ENCODE assay signal across 8 mouse cellular contexts in genomic region chr16:49855836-49856503, GRCm38 (mm10). TPM values are rescaled to one million over a fixed set of nuclear protein-coding genes. Genes with fewer than 3 reads are reported as not detected.
DNase-seq lines count a peak whose midpoint lies in the region; ATAC-seq lines count a peak whose summit lies in the region.

No protein-coding gene starts in this region.

- DNase-seq in heart, adult 11 months = no peak
- peak; percentile 61 for DNase-seq in CD4-positive, CD25-positive, alpha-beta regulatory T cell, adult 2 months (ENCODE audit: low read depth, low spot score)
- peak; percentile 69 for DNase-seq in embryo, embryonic 10.5 days (ENCODE audit: low spot score)
- DNase-seq in thymus, postnatal 10 days (ENCODE audit: low spot score in 2 of 2) = no peak
- no peak for DNase-seq in frontal cortex, postnatal 36 days (ENCODE audit: low spot score in 2 of 2)

- peaks cover 6% of the 10 kb centered on the region for H3K4me1 ChIP-seq in heart, embryonic 11.5 days (ENCODE audit: control insufficient read depth, insufficient read depth, low read length)
- peaks cover 22% of the 10 kb centered on the region for H3K4me1 ChIP-seq in midbrain, embryonic 13.5 days (replicated peaks)

- ATAC-seq in heart, embryonic 11.5 days (replicated peaks; ENCODE audit: insufficient number of reproducible peaks, low FRiP score, low TSS enrichment) = peak; percentile 78
- peak; percentile 17 for ATAC-seq in inflammation-experienced regulatory T-cells, adult 6 months
- ATAC-seq in midbrain, embryonic 13.5 days = peak; percentile 86

- no peaks in the 10 kb centered on the region for H3K27me3 ChIP-seq in heart, embryonic 11.5 days (ENCODE audit: control insufficient read depth, insufficient read depth, low read length)
- 0 out of 2 replicates have a peak, but pooled peaks cover 3% of the 10 kb centered on the region for H3K27me3 ChIP-seq in midbrain, embryonic 13.5 days

- WGBS in heart, embryonic 11.5 days (ENCODE audit: insufficient replicate concordance) = under 1% methylated on average over 32 of the region's 39 CpGs
- under 1% methylated on average over 32 of the region's 39 CpGs for WGBS in midbrain, embryonic 13.5 days

- peak overlapping the region; percentile 73 for H3K4me3 ChIP-seq in heart, embryonic 11.5 days (ENCODE audit: low read depth, low read length)
- peak overlapping the region; percentile 89 for H3K4me3 ChIP-seq in midbrain, embryonic 13.5 days (replicated peaks)

- peak overlapping the region; percentile 99 for H3K27ac ChIP-seq in heart, embryonic 11.5 days (ENCODE audit: low read depth, low read length)
- H3K27ac ChIP-seq in midbrain, embryonic 13.5 days = peak overlapping the region; percentile 98

- H3K4me2 ChIP-seq in heart, embryonic 11.5 days = peak overlapping the region; percentile 69
- peak overlapping the region; percentile 72 for H3K4me2 ChIP-seq in midbrain, embryonic 13.5 days (replicated peaks)

- H3K9ac ChIP-seq in heart, embryonic 11.5 days (ENCODE audit: low read depth, low read length) = peak overlapping the region; percentile 88
- H3K9ac ChIP-seq in midbrain, embryonic 13.5 days (replicated peaks) = peak overlapping the region; percentile 96

- no peaks in the 10 kb centered on the region for H3K36me3 ChIP-seq in heart, embryonic 11.5 days (ENCODE audit: control insufficient read depth, insufficient read depth, low read length)
- no peaks in the 10 kb centered on the region for H3K36me3 ChIP-seq in midbrain, embryonic 13.5 days

- no peaks in the 10 kb centered on the region for H3K9me3 ChIP-seq in heart, embryonic 11.5 days (replicated peaks; ENCODE audit: control insufficient read depth, low read length)
- H3K9me3 ChIP-seq in midbrain, embryonic 13.5 days = no peaks in the 10 kb centered on the region

RNA-seq across cellular contexts. Expression of gene Cd47, which starts 55.6 kb away (rescaled TPM):
- polyA plus RNA-seq in heart, embryonic 11.5 days (2014; fragmentation: Nextera tagmentation; extraction: Ambion mirVana) = 55.3 and 58.5 TPM in 2 replicates
- polyA plus RNA-seq in inflammation-experienced regulatory T-cells, adult 6 months (2017; shearing (Covaris generic)) = 100 to 1,000 TPM; 201 to 329 (median 236) TPM
- 94.8 and 121 TPM in 2 replicates for polyA plus RNA-seq in midbrain, embryonic 13.5 days (2015; fragmentation: Nextera tagmentation; extraction: Ambion mirVana)

Comparison
In these comparisons a context has a peak if more than half of its experiments do, and no peak if none do; other contexts are left out.
1. ATAC-seq: peak in every context shown above with its lines; median percentile 86 in midbrain, embryonic 13.5 days; 78 in heart, embryonic 11.5 days; 17 in inflammation-experienced regulatory T-cells, adult 6 months.
2. DNase-seq: peak in CD4-positive, CD25-positive, alpha-beta regulatory T cell, adult 2 months (single experiment) and embryo, embryonic 10.5 days (single experiment); none in heart, adult 11 months (single experiment), thymus, postnatal 10 days (0 of 2) and frontal cortex, postnatal 36 days (0 of 2).